Mouse (Mus musculus) embryonic facial prominence, embryonic 11.5 days (tissue): ENCODE results near the gene Endov. TPM values are rescaled to one million over a fixed set of nuclear protein-coding genes. Genes with fewer than 3 reads are reported as not detected.
A peak's percentile ranks its signal among the peaks of the same experiment; 100 is the strongest.

Source experiments
- ATAC-seq: fragments of 200-750 bp; cut with Nextera tagmentation; replicated peaks from 2 replicates; pipeline ENCODE4 v1.8.0; 2017; ENCODE audit warnings: low read depth; ENCODE audit not compliant: insufficient number of reproducible peaks, low FRiP score, low TSS enrichment
- DNase-seq: peaks from one replicate; pipeline ENCODE4 v3.0.0-alpha.2; 2015; ENCODE audit warnings: low spot score
- H3K27ac ChIP-seq: fragments of 300-500 bp; sonication (generic); replicated peaks from 2 replicates; pipeline ENCODE4 v1.5.1; 2014; ENCODE audit warnings: mild to moderate bottlenecking, low read depth, low read length, control low read depth
- H3K27me3 ChIP-seq: fragments of 300-500 bp; sonication (generic); 2 replicates; pipeline ENCODE4 v1.6.1; 2014; ENCODE audit warnings: mild to moderate bottlenecking, low read length, moderate library complexity, mixed read lengths; ENCODE audit not compliant: control insufficient read depth, insufficient read depth
- H3K36me3 ChIP-seq: fragments of 300-500 bp; sonication (generic); replicated peaks from 2 replicates; pipeline ENCODE4 v1.6.1; 2014; ENCODE audit warnings: low read depth, mild to moderate bottlenecking, low read length, moderate library complexity, mixed read lengths; ENCODE audit not compliant: control insufficient read depth, insufficient read depth
- H3K4me1 ChIP-seq: fragments of 300-500 bp; sonication (generic); 2 replicates; pipeline ENCODE4 v1.6.1; 2014; ENCODE audit warnings: low read length, mixed read lengths; ENCODE audit not compliant: control insufficient read depth, insufficient read depth
- H3K4me2 ChIP-seq: fragments of 300-500 bp; sonication (generic); 2 replicates; pipeline ENCODE4 v1.6.1; 2014; ENCODE audit warnings: low read depth, mild to moderate bottlenecking, control low read depth, low read length, moderate library complexity
- H3K4me3 ChIP-seq: fragments of 300-500 bp; sonication (generic); 2 replicates; pipeline ENCODE4 v1.5.1; 2014; ENCODE audit warnings: low read depth, low read length, control low read depth
- H3K9ac ChIP-seq: fragments of 300-500 bp; sonication (generic); replicated peaks from 2 replicates; pipeline ENCODE4 v1.6.1; 2014; ENCODE audit warnings: mild to moderate bottlenecking, control low read depth, low read length
- H3K9me3 ChIP-seq: fragments of 300-500 bp; sonication (generic); replicated peaks from 2 replicates; pipeline ENCODE4 v1.6.1; 2016; ENCODE audit warnings: mild to moderate bottlenecking, low read length, inconsistent platforms, mixed read lengths; ENCODE audit not compliant: control insufficient read depth
- WGBS: fragments of 180-500 bp; shearing (Covaris S2); extraction: QIAGEN DNeasy Blood & Tissue Kit; methylation state at CpG from one replicate; pipeline ENCODE4 v1.1.7; 2014; 5-methylcytosine and 5-hydroxymethylcytosine counted together
- polyA plus RNA-seq: library from polyadenylated mRNA; unstranded; fragments of >200 nt; fragmentation: Nextera tagmentation; extraction: Ambion mirVana; gene quantifications from 2 replicates; pipeline ENCODE4 v1.2.1, GENCODE M21; 2014

Gene Endov
- polyA plus RNA-seq, 1 experiment from 2014 or later: 12.4 TPM

- 51% methylated on average over 9 of the region's 9 CpGs for WGBS
- Histone ChIP-seq H3K9me3 (no peaks in the 10 kb centered on the region), H3K27ac (no peak overlapping the region), H3K9ac (no peak overlapping the region), H3K4me2 (no peak overlapping the region), H3K4me3 (no peak overlapping the region), H3K4me1 (peaks cover 3% of the 10 kb centered on the region; the same call in 1 of the 2 replicates), H3K36me3 (0 out of 2 replicates have a peak, but pooled peaks cover 2% of the 10 kb centered on the region), H3K27me3 (peaks cover 2% of the 10 kb centered on the region; the same call in 1 of the 2 replicates)
- ATAC-seq (no peak), DNase-seq (peak; percentile 22)
These were observed 22.0 kb downstream of the Endov start for GRCm38 (mm10) chr11:119513038-119513659.

- WGBS: 57% methylated on average over 16 of the region's 16 CpGs
- ATAC-seq (no peak), DNase-seq (no peak)
- Histone ChIP-seq H3K4me3 (no peak overlapping the region), H3K9ac (no peak overlapping the region; the same call in 1 of the 2 replicates), H3K27me3 (peaks cover 2% of the 10 kb centered on the region; the same call in 1 of the 2 replicates), H3K9me3 (no peaks in the 10 kb centered on the region), H3K27ac (no peak overlapping the region), H3K4me1 (peaks cover 3% of the 10 kb centered on the region; the same call in 1 of the 2 replicates), H3K4me2 (peak overlapping the region; percentile 52), H3K36me3 (no peaks in the 10 kb centered on the region)
These were observed 23.1 kb downstream of the Endov start for GRCm38 (mm10) chr11:119514108-119514860.

DNA sequence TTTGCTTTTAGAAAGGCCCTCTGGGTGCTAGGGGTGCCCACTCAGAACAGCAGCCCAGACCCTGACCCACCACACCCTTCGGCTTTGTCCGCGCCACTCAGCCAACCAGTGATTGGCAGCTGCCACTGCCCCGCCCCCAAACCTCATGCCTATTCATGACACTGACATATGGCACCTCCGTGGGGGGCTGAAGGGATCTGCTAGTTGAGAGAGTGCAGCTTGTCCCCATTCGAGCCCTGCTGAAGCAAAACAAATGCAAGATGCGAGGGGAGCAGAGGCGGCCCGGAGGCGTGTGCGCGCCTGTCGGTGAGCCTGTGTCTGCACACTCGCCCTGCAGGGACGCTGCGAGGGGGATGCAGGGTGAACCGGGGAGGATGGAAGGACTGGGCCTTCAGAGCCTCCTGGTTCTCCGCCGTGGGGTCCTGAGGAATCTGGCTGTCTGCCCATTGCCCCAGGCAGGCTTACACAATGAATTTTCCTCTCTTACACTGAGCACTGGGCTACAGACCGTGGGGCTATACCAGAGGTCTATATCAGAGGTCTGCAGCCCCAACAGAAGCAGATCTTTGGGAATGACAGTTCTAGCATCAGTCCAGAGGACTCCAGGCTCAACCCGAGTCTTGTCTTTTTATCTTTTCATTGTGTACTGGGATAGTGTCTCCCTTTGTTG lies 24.0 kb downstream of the Endov start:
- Histone ChIP-seq H3K4me1 (peaks cover 3% of the 10 kb centered on the region; the same call in 1 of the 2 replicates), H3K4me3 (peak overlapping the region; percentile 17), H3K27ac (no peak overlapping the region; the same call in 1 of the 2 replicates), H3K36me3 (no peaks in the 10 kb centered on the region), H3K4me2 (peak overlapping the region; percentile 52), H3K9ac (peak overlapping the region; percentile 23), H3K27me3 (peaks cover 2% of the 10 kb centered on the region; the same call in 1 of the 2 replicates), H3K9me3 (no peaks in the 10 kb centered on the region)
- WGBS: 3% methylated on average over 21 of the region's 21 CpGs
- peak; percentile 73 for DNase-seq
- ATAC-seq: peak; percentile 65

GRCm38 (mm10) chr11:119515823-119516676 lies 24.9 kb downstream of the Endov start:
- WGBS: 71% methylated on average over 16 of the region's 16 CpGs
- H3K27ac ChIP-seq: no peak overlapping the region
- no peaks in the 10 kb centered on the region for H3K36me3 ChIP-seq
- peaks cover 3% of the 10 kb centered on the region; the same call in 1 of the 2 replicates for H3K4me1 ChIP-seq
- no peak overlapping the region for H3K4me2 ChIP-seq
- no peaks in the 10 kb centered on the region for H3K9me3 ChIP-seq
- H3K4me3 ChIP-seq: no peak overlapping the region
- H3K27me3 ChIP-seq: peaks cover 2% of the 10 kb centered on the region; the same call in 1 of the 2 replicates
- ATAC-seq (0 out of 2 replicates have a peak, but pooled peaks have one; percentile 24), DNase-seq (no peak)
- H3K9ac ChIP-seq: no peak overlapping the region

DNA sequence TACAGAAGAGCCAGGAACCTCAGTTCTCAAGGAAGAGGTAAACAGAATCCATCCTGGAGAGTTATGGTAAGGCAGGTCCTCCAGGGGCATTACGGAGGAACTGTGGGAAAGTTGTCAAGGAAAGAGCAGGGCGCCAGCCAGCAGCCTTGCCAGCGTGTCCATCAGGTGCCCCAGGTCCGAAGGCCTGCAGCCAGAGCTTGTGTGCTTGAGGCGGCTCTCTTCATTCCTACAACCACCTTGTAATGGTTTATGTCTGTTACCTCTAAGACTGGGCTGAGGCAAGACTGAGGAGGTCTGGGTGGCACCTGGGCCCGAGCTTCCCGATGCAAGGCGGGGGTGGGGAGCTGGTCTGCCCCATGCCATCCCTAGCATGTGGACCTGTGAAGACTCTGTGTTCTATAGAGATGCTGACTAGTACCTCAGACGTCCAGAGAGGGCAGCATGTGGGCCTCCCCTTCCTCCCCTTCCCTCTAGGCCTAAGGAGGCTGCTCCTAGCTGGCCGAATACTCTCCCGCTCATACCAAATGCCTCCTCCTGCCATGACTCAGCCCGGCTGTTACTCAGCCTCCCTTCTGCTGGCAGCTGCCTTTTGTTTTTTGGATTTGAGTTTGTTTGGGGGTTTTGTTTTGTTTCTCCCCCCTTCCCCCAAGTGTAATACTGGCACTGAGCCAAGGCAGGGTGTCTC lies 25.7 kb downstream of the Endov start:
- H3K4me1 ChIP-seq: peaks cover 3% of the 10 kb centered on the region; the same call in 1 of the 2 replicates
- 65% methylated on average over 12 of the region's 12 CpGs for WGBS

DNA sequence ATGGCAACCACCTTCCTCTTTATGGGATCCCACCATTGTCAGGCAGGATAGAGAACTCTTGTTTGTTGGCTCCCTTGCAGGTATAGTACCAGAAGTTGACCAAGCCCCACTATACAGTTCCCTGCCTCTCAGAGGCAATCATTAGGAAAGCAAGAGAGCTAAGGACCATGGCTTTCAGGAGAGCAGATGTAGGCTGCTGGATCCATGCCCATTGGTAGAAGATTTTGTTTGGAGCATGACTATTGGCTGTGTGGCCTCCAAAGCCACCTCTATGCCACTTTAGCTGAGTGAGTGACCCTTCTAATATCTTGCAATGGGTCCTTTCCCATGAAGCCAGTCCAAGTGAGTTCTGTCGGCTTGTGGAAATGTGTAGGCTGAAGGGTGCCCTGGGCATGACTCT lies 28.2 kb downstream of the Endov start:
- Histone ChIP-seq H3K9ac (no peak overlapping the region), H3K4me2 (no peak overlapping the region), H3K36me3 (no peaks in the 10 kb centered on the region), H3K27me3 (peaks cover 2% of the 10 kb centered on the region; the same call in 1 of the 2 replicates), H3K27ac (no peak overlapping the region), H3K4me1 (peaks cover 3% of the 10 kb centered on the region; the same call in 1 of the 2 replicates), H3K4me3 (no peak overlapping the region), H3K9me3 (no peaks in the 10 kb centered on the region)
- no peak for DNase-seq
- no peak for ATAC-seq
- 100% methylated on average over 1 of the region's 1 CpGs for WGBS

More for the DNA sequence above, 25.7 kb downstream of the Endov start:
- DNase-seq (no peak), ATAC-seq (no peak)
- H3K4me2 ChIP-seq: no peak overlapping the region
- H3K4me3 ChIP-seq: no peak overlapping the region
- no peaks in the 10 kb centered on the region for H3K36me3 ChIP-seq
- no peaks in the 10 kb centered on the region for H3K9me3 ChIP-seq
- peaks cover 2% of the 10 kb centered on the region; the same call in 1 of the 2 replicates for H3K27me3 ChIP-seq
- H3K27ac ChIP-seq: no peak overlapping the region
- H3K9ac ChIP-seq: no peak overlapping the region
